Mouse (Mus musculus): Measurements from ENCODE around the gene Ctdsp1.

DNA sequence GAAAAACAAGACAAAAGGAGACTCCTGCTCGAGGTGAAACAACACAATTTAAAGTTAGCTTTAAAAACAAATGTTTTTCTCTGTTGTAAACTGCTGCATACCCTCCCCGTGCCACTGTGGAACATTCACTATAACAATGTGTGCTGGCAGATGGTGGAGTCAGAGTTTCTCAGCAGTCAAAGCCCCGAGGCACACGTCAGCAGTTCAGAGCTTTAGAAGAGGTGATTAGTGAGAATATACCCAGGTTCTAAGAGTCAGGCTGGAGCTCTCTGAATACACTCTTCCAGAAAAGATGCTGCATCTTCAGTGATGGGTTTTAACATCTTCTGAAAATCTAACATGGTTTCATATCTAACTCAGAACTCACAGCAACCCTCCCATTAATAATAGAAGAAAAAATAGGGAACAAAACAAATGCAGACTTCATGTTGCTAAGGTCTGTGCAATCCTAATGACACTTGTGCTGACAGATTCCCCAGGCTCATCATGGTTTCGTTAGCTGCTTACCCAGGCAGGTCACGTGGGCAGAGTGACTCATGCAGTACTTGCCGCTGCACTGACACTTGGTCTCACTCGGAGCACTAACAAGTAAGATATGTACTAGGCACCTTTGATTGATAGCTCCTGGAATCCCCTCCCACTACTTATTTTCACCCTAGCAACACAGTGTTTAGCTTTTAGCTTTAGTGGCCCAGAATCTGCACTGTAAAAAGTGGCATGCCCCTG is 46.6 kb downstream of the Ctdsp1 start:
- no peak for TF ChIP-seq CTCF (IDR thresholded peaks at IDR 0.05; ENCODE audit: low read depth, low read length)
- no peak for TF ChIP-seq POLR2A (IDR thresholded peaks at IDR 0.05; ENCODE audit: extremely low read depth, insufficient read depth, low read length)

Data from liver, adult 2 months (tissue).